Mouse (Mus musculus) adipocyte (in vitro differentiated cells): ENCODE measurements around the gene Krtap29-1.

Experiments
- DNase-seq: peaks from one replicate; pipeline ENCODE4 v3.0.0-alpha.2; 2016; ENCODE audit warnings: low spot score

The Krtap29-1 gene

DNA sequence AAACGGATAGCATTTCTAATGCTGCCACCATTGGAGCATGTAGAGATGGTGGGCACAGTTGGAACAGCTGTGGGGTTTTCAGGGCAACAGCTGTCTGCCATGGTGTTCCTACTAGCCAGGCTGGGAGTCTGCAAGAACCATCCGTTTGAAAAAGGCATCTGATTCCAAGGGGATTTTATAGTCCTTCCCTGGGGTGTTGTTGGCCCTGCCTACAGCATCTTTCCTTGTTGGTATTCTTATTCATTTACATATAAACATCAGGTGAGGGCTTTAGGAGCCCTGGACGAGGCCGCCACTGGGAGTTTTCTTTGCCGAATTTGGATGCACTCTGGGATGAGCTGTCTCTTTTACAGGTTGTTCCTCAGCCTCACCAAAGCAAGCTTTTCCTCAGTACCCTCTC is at the start of gene Krtap29-1:
TSS of gene Krtap29-1 (minus strand) at position 101 of the 400 bp plus-strand sequence.
- DNase-seq: no peak

- DNase-seq: no peak
Measured at GRCm38 (mm10) chr11:100021438-100021837, 42.6 kb upstream of the Krtap29-1 start.

GRCm38 (mm10) chr11:100019466-100019865 is 40.6 kb upstream of the Krtap29-1 start:
- DNase-seq: peak; percentile 47

DNA sequence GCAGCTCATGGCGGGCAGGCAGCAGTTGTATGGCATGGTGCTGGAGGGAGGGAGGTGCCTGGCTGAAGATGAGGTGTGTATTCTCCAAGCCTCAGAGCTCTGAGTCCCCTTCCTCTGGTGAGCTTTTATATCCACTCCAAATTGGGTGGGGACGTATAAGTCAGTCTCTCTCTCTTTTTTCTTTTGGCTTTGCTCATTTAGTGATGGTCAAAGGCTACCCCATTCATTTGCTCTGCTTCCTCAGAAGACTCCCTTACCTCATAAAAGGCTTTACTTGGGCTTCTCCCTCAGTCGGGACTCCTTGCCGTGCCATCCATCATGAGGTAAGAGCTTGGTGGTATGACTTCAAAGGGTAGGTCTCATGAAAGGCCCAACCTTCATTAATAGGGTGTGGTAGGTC is 37.3 kb upstream of the Krtap29-1 start, which contains the start of gene Krt33a:
TSS of gene Krt33a (minus strand) at position 101 of the 400 bp plus-strand sequence.
- no peak for DNase-seq

DNA sequence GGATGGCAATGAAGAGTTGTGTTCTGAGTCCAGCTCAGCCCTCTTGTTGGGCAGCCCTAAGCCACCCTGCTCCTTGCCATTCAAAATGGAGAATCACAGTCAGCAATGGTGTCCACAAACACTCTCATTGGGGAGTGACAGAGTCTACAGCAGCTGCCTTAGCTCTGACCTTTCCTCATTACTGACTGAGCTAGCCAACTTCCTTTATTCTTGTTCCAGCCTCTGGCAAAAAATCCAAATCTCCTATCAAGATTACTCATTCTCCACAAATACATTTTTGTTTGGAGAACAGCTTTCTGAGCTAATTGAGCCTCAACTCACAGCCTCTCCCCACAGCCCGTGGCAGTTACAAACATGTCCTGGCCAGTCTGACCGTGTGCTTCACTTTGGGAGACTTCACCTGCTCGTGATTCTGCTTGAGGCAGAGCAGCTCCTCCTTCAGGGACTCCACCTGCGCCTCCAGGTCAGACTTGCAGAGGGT is 34.9 kb upstream of the Krtap29-1 start:
- DNase-seq: no peak

GRCm38 (mm10) chr11:100010682-100011081 is 31.8 kb upstream of the Krtap29-1 start:
- DNase-seq: no peak

DNA sequence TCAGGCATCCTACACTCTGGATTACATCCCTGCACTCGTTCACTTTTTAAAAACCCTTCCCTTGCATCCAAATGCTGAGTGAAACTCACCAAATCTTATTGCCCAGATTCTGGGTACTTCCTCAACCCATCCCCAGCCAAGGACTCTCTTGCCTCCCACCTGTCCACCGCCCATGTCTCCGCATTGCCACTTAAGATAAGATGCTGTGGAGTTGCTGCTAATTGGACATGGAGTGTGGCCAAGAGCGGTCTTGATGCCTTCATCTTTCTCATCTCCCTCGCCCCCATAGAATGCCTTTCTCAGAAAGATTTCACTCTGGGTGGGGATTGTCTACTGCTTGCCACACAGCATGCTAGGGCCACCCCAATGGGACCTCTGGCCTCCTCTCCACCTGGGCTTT is 29.5 kb upstream of the Krtap29-1 start:
- no peak for DNase-seq

GRCm38 (mm10) chr11:100006624-100007023 is 27.8 kb upstream of the Krtap29-1 start:
- no peak for DNase-seq

DNA sequence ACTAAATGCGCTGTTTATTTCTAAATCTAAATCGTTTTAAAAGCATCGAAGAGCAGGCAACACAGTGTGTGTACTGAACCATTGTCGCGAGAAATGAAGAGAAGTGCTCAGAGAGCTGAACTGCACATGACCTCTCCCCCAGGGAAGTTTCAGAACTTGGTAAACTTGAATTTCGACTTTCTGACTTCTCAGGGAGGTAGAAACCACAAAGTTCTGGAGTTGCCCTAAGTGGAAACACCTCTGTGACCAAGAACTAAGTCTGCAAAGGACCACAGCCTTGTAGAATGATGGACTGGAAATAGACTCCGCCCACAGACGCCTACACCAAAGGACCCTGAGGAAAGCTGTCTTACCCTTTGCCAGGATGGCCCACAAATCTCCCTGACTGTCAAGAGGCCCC is 27.1 kb upstream of the Krtap29-1 start:
- no peak for DNase-seq

GRCm38 (mm10) chr11:100004846-100005245 is 26.0 kb upstream of the Krtap29-1 start:
- DNase-seq: peak; percentile 77

DNA sequence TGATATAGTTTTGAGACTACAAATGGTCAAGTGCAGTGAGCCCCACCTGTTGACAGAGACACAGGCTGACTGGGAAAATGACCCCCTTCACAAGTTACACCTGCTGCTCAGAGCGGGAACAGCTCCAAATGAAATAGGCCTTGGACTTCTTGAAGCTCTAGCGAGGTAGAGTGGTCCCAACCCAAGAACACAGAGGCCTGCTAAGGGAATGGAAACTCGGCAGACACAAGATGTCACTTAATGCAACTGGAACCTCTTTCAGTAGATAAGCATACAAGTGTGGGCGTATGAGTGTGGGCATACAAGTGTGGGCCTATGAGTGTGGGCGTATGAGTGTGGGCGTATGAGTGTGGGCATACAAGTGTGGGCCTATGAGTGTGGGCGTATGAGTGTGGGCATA is 20.2 kb upstream of the Krtap29-1 start:
- no peak for DNase-seq

- DNase-seq: no peak
Measured at GRCm38 (mm10) chr11:99994384-99994661, 15.5 kb upstream of the Krtap29-1 start.

DNA sequence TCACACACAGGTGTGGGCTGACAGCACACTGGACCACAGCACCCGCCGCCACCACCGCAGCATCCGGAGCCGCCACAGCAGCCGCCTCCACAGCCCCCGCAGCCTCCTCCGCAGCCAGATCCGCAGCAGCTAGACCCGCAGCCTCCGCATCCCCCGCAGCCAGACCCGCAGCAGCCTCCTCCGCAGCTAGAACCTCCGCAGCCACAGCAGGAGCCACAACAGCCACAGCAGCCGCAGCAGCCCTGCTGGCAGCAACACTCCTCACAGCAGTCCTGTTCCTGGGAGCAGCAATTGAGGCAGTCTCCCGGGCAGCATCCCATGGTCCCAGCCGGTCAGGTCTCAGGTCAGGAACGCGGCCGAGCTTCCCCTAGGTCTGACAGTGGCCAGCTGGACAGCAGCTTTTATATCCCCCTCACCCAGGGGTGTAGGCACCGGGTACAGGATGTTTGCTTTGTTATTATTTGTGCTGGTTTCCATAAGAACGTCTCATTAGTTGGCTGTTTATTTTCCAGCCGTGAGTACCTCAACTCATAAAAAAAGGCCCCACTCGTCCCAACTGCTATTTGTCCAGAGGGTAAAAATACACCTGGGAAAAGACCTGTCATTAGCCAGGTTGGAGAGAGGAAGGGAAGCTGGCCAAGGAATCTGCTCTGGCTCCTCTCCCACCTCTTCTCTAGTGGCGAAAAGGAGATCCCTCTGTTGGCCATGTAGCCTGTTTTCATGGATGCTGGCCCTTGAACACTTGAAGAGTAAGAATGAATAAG is 14.9 kb upstream of the Krtap29-1 start, which contains the start of gene Krtap17-1:
TSS of gene Krtap17-1 (minus strand) at position 375 of the 764 bp plus-strand sequence.
- DNase-seq: no peak

GRCm38 (mm10) chr11:99990571-99990970 is 11.7 kb upstream of the Krtap29-1 start:
- no peak for DNase-seq

DNA sequence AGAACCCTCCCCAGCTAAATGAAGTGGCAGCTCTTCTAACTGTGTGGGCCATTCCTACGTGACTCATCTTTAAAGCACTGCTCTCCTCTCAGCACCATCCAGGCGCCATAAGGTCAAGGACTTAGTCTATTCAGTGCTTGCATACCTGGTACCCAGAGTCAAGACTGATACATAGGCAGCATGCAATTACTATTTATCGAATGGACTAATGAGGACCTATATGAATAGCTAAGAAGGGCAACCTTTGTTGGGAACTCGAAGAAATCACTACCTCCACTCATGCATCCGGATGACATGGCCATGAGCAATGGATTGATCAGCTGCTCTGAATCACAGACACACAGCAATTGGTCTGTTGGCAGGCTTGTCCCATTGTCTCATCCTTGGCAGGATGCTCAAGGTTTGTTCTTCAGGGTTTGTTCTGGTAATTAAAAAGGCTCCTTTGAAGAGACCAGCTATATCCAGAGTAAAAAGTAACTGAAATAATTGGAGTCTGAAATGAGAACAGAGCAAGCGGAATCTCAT is 11.1 kb upstream of the Krtap29-1 start:
- no peak for DNase-seq

- DNase-seq: no peak
Measured at GRCm38 (mm10) chr11:99988530-99988929, 9.7 kb upstream of the Krtap29-1 start.

DNA sequence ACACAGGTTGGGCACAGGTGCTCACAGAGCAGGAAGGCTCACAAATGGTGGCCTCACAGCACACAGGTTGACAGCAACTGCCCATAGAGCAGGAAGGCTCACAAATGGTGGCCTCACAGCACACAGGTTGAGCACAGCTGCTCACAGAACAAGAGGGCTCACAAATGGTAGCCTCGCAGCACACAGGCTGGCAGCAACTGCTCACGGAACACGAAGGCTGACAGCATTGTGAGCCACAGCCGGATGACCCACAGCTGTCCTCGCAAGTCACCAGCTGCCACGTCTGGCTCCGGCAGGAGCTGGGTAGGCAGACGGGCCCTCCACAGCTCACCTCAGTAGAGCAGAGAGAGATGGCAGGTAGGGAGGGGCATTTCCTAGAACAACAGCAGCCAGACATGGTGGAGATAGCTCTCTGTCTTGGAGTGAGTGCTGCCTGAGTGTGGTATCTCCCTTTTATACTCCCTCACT is 7.4 kb upstream of the Krtap29-1 start, which contains the start of gene Krtap16-1:
TSS of gene Krtap16-1 (minus strand) at position 418 of the 468 bp plus-strand sequence.
- DNase-seq: no peak

GRCm38 (mm10) chr11:99985291-99986092 is 6.6 kb upstream of the Krtap29-1 start:
- no peak for DNase-seq

DNA sequence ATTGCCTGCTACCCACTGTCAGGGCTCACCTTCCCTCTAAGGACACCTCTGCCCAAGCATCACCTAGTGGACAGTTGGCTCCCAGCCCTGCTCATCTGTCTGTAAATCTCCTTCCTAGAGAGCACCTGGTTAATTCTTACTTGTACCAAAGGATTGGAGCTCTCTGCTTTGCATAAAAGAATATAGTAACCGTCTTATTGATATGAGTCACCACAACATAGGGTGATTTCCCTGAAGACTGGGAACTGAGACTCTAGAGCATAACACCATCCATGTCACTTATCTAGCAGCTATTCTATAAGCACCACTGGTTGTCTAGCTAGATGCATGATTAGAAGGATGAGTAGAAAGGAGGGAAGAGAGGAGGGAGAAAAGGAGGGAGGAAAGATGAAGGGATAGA is 4.6 kb upstream of the Krtap29-1 start:
- no peak for DNase-seq

- DNase-seq: no peak
Measured at GRCm38 (mm10) chr11:99982731-99983130, 3.9 kb upstream of the Krtap29-1 start.

GRCm38 (mm10) chr11:99965961-99966360 is 12.9 kb downstream of the Krtap29-1 start:
- DNase-seq: no peak

- no peak for DNase-seq
Measured at GRCm38 (mm10) chr11:99964213-99964612, 14.6 kb downstream of the Krtap29-1 start.

DNA sequence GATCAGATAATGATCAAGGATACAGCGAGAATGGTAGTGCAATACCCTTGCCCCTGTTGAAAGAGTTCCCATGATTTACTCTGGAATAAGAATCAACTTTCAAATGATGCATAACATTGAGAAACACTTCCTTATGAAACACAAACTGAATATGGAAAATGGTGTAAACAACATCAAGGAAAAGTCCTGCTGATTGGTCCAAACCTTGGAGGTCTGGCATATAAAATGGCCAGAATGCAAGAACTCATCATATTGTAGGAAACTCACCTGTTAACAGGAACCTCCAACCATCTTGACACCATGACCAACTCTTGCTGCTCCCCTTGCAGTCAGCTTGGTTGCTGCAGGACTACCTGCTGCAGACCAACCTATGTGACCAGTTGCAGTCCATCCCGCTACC is 30.7 kb downstream of the Krtap29-1 start, which contains the start of gene Krtap9-5:
TSS of gene Krtap9-5 (plus strand) at position 301 of the 400 bp plus-strand sequence.
- DNase-seq: no peak
